Mouse (Mus musculus) macrophage (primary cell): ENCODE data around the gene Pacrg. TPM values are rescaled to one million over a fixed set of nuclear protein-coding genes. Genes with fewer than 3 reads are reported as not detected.

Experiments
- H3K27ac ChIP-seq: fragments of 350-480 bp; formaldehyde crosslinking; 2 replicates; pipeline ENCODE4 v1.9.0; 2021
- H3K36me3 ChIP-seq: fragments of 350-480 bp; formaldehyde crosslinking; 2 replicates; pipeline ENCODE4 v1.9.0; 2021; ENCODE audit errors: inconsistent target
- H3K4me3 ChIP-seq: fragments of 350-480 bp; formaldehyde crosslinking; 2 replicates; pipeline ENCODE4 v1.9.0; 2021; ENCODE audit errors: inconsistent target
- H3K79me2 ChIP-seq: fragments of 350-480 bp; formaldehyde crosslinking; 2 replicates; pipeline ENCODE4 v1.9.0; 2021; ENCODE audit errors: inconsistent target
- WGBS: methylation state at CpG from one replicate; pipeline ENCODE4 v1.1.7; 2026; ENCODE audit warnings: inconsistent platforms; ENCODE audit not compliant: missing documents; 5-methylcytosine and 5-hydroxymethylcytosine counted together
- polyA plus RNA-seq: library from polyadenylated mRNA; stranded (reverse); fragments of 250-400 nt; gene quantifications from 3 replicates; pipeline ENCODE4 v1.2.4, GENCODE M21; 2018; ENCODE audit warnings: inconsistent platforms

Gene Pacrg
- polyA plus RNA-seq, 1 experiment from 2014 or later: 2.6 TPM

DNA sequence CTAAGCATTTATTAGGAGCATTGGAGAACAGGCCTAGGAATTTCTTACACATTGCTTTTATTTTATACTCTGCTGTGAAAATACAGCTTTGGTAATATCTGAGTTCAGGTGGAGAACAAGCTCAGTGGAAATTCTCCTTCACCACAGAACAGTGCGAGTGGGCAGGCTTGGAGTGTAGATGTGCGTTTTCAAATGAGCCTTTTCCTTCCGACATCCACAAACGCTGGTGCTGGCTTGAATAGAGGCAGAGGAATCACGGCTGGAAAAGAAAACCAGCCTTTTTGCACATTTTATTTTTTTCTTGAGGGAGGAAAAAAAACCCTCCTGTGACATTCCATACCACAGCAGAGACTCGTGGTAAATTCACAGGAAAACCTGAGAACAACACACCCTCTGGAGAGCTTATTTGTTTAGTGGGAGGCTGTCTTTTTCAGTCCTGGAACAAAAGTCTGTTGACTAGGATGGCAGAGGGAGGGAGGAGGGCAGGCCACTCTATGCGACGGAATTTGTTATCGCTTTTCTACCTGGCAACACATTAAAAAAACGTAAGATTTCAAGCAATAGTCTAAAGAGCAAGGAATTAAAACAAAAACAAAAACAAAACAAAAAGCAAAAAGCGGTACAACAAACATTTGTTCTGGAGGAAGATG lies 320.5 kb downstream of the Pacrg start:
- Histone ChIP-seq H3K36me3 (no peaks in the 10 kb centered on the region), H3K27ac (no peak overlapping the region), H3K79me2 (no peaks in the 10 kb centered on the region), H3K4me3 (no peak overlapping the region)
- WGBS: 85% methylated on average over 11 of the region's 11 CpGs

GRCm38 (mm10) chr17:10514812-10515211 lies 325.3 kb downstream of the Pacrg start:
- Histone ChIP-seq H3K27ac (no peak overlapping the region), H3K79me2 (no peaks in the 10 kb centered on the region), H3K4me3 (no peak overlapping the region), H3K36me3 (no peaks in the 10 kb centered on the region)
- 77% methylated on average over 6 of the region's 6 CpGs for WGBS

- H3K36me3 ChIP-seq: no peaks in the 10 kb centered on the region
- no peak overlapping the region for H3K4me3 ChIP-seq
- 92% methylated on average over 10 of the region's 10 CpGs for WGBS
- H3K79me2 ChIP-seq: no peaks in the 10 kb centered on the region
- H3K27ac ChIP-seq: no peak overlapping the region
Measured at GRCm38 (mm10) chr17:10510913-10511759, 329.0 kb downstream of the Pacrg start.

- no peaks in the 10 kb centered on the region for H3K79me2 ChIP-seq
- H3K4me3 ChIP-seq: no peak overlapping the region
- WGBS: 95% methylated on average over 5 of the region's 5 CpGs
- no peaks in the 10 kb centered on the region for H3K36me3 ChIP-seq
- H3K27ac ChIP-seq: no peak overlapping the region
Measured at GRCm38 (mm10) chr17:10510467-10510866, 329.6 kb downstream of the Pacrg start.

- no peaks in the 10 kb centered on the region for H3K36me3 ChIP-seq
- no peak overlapping the region for H3K27ac ChIP-seq
- WGBS: 85% methylated on average over 2 of the region's 2 CpGs
Measured at GRCm38 (mm10) chr17:10508088-10508487, 332.0 kb downstream of the Pacrg start.

GRCm38 (mm10) chr17:10507466-10507865 lies 332.6 kb downstream of the Pacrg start:
- H3K27ac ChIP-seq: no peak overlapping the region
- H3K36me3 ChIP-seq: no peaks in the 10 kb centered on the region
- H3K79me2 ChIP-seq: no peaks in the 10 kb centered on the region
- H3K4me3 ChIP-seq: no peak overlapping the region
- WGBS: 83% methylated on average over 7 of the region's 10 CpGs

More at GRCm38 (mm10) chr17:10508088-10508487, 332.0 kb downstream of the Pacrg start:
- Histone ChIP-seq H3K79me2 (no peaks in the 10 kb centered on the region), H3K4me3 (no peak overlapping the region)

DNA sequence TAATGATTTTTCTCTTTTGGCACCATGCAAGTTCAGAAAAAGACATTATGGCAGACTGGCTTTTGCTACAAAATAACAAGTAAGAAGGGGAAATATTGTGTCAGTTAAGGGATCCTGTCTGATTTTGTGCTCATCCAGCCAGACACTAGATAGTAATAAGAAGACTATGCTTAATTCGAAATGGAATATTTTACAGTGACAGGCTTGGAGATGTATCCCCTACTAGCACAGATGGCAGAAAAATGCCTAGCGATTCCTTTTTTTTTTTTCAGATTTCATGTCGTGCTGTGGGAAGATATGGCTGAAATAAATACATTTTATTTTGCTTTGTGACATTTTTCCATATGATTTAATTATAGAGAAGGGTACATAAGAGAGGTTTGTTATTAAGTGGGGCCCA lies 333.2 kb downstream of the Pacrg start:
- Histone ChIP-seq H3K27ac (no peak overlapping the region), H3K79me2 (no peaks in the 10 kb centered on the region), H3K4me3 (no peak overlapping the region), H3K36me3 (no peaks in the 10 kb centered on the region)
- 100% methylated on average over 3 of the region's 3 CpGs for WGBS

- Histone ChIP-seq H3K27ac (no peak overlapping the region), H3K79me2 (no peaks in the 10 kb centered on the region), H3K4me3 (no peak overlapping the region), H3K36me3 (no peaks in the 10 kb centered on the region)
- WGBS: 100% methylated on average over 2 of the region's 2 CpGs
Measured at GRCm38 (mm10) chr17:10501439-10501838, 338.7 kb downstream of the Pacrg start.

- Histone ChIP-seq H3K4me3 (no peak overlapping the region), H3K79me2 (no peaks in the 10 kb centered on the region), H3K36me3 (no peaks in the 10 kb centered on the region), H3K27ac (no peak overlapping the region)
- 58% methylated on average over 10 of the region's 12 CpGs for WGBS
Measured at GRCm38 (mm10) chr17:10500795-10501432, 339.2 kb downstream of the Pacrg start.

- Histone ChIP-seq H3K79me2 (no peaks in the 10 kb centered on the region), H3K36me3 (no peaks in the 10 kb centered on the region), H3K4me3 (no peak overlapping the region), H3K27ac (no peak overlapping the region)
- 89% methylated on average over 6 of the region's 6 CpGs for WGBS
Measured at GRCm38 (mm10) chr17:10498935-10499655, 341.0 kb downstream of the Pacrg start.

DNA sequence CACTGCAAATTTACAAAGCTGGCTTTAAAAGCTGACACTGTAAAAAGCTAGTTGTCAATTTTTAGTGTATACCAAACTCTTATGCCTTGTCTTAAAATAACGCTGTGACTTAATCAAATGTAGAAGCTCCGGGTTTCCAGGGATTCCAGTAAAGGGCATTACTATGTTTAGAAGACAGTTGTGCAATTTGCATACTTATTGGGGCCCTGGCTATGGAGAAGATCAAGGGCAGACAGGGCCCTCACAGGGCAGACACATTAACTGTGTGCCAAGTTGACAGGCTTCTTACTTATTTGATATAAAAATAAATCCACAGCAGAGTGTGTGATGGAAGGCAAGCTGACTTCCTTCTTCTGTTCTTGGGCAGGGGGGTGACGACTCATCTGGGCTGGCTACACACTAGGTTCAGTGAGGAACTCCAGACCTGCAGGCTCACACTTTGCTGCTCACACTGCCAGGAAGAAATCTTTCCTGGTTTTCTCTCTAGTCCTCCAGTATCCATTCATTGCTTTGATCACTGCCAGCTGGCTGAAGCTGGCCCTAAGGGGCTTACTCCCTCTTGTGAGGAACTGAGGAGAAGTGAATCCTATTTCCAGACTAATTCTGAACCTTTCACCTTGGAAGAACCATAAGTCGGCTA lies 342.2 kb downstream of the Pacrg start:
- H3K4me3 ChIP-seq: no peak overlapping the region
- no peaks in the 10 kb centered on the region for H3K79me2 ChIP-seq
- H3K27ac ChIP-seq: 0 out of 2 replicates have a peak overlapping the region, but pooled peaks have one; percentile 1
- no peaks in the 10 kb centered on the region for H3K36me3 ChIP-seq
- WGBS: 61% methylated on average over 4 of the region's 4 CpGs

DNA sequence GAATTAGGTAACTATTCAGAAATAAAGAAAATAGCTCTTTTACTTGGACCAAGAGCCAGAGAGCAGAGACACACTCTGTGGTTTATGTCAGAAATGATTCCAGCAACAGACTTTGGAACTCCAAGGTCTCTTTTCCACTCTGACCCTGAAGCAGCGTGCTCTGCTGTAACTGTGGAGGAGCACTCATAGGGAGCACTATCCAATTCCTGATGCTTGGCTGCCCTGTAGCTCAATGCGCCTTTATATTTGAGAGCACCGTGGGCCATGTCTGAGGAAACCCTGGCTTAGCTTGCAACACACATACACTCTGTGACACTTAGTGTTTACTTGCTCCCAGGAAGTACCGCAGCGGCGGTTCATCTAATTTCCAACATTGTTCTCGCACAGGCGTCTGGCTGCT lies 344.0 kb downstream of the Pacrg start:
- WGBS: 97% methylated on average over 8 of the region's 8 CpGs
- Histone ChIP-seq H3K27ac (no peak overlapping the region), H3K36me3 (no peaks in the 10 kb centered on the region), H3K4me3 (no peak overlapping the region), H3K79me2 (no peaks in the 10 kb centered on the region)

GRCm38 (mm10) chr17:10495588-10495987 lies 344.5 kb downstream of the Pacrg start:
- no peak overlapping the region for H3K4me3 ChIP-seq
- H3K79me2 ChIP-seq: no peaks in the 10 kb centered on the region
- H3K27ac ChIP-seq: no peak overlapping the region
- 86% methylated on average over 8 of the region's 8 CpGs for WGBS
- no peaks in the 10 kb centered on the region for H3K36me3 ChIP-seq

DNA sequence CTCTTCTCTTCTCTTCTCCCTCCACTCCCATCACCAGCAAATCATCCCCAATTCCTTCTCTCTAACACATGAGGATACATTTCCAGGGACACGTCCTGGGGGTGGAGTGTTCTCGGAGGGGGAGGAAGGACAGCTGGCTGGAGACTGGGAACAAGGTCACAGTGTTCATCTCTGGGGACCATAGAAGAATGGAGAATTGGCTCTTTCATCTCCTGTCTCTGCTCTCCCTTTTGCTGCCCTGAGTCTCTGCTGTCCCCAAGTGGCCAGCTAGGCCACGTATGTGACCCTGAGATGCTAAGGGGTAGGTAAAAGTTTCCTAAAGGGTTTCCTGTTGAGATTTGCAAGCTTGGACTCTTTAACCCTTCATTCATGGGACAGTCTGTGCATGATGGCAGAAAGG lies 347.0 kb downstream of the Pacrg start:
- WGBS: 80% methylated on average over 3 of the region's 3 CpGs
- Histone ChIP-seq H3K79me2 (no peaks in the 10 kb centered on the region), H3K36me3 (no peaks in the 10 kb centered on the region), H3K27ac (no peak overlapping the region), H3K4me3 (no peak overlapping the region)
